Mouse (Mus musculus): ENCODE data around the gene Pecam1.
"Not testable (repeated sequence)": the region's sequence is repeated elsewhere in the genome, so short reads cannot be mapped to it uniquely, and the experiment has no call there.

The Pecam1 gene

DNA sequence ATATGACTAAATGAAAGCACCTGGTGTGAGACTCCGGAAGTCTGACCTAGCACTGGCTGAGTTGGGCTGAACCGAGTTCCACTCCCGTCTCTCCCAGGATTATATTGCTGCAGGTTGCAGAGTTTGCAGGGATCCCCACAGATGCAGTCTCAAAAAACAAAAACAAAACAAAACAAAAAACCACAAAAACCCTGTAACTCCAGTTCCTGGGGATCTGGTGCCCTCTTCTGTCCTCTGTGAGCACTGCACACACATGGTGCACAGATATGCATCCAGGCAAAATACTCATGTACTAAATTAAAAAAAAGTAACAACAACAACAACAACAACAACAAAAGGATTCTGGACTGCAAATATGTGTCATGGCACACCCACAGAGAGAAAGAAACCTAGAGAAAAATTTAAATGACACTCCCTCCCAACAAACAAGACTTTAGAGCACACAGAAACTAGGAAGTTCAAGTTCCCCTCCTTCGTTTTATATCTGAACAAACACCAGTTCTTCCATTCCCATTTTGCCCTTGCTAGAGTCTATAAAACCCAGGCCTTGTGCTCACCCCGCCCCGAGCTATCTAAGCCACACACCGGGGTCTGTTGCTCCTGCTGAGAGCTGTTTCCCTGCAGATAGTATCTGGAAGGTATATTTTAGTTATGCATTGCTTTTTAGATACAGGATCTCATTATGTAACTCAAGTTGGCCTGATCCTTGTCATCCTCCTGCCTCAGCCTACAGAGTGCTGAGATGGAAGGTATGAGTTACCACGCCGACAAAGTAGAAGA lies 20.0 kb upstream of the Pecam1 start:
- DNase-seq (ENCODE audit: low spot score), result no peak

DNA sequence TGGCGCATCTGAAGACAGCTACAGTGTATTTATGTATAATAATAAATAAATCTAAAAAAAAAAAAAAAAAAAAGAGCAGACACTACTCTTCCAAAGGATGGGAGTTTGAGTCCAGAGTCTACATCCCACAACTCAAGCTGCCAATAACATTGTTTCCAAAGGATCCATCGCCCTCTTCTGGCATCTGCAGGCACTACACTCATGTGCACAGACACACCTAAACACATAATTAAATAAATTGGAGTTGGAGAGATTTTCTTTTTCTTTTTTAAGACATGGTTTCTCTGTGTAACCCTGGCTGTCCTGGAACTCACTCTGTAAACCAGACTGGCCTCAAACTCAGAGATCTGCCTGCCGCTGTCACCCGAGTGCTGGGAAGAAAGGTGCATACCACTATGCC lies 17.1 kb upstream of the Pecam1 start:
- no peak for DNase-seq (ENCODE audit: low spot score)

DNA sequence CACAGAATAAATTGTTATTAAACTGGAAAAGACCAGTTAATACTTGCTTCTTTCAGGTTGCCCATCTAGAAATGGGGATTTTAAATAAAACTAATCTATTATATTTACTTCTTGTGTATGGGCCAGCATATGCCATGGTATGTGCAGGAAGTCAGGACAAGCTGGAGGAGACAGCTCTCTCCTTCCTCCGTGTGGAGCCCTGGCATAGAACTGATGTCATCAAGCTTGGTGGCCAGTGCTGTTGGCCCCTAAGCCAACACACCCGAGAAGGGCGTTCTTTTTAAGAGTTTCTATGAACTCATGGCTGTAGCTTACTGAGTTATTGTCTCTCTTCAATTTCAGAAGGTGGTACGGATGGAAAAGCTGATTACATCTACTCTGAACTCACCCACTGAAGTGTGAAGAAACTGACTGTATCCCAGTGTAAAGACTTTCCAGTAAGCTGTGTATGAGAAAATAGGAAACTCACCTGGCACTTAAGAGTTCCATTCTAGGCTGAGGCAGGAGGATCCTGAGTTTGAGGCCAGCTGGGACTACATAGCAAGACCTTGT lies 16.3 kb upstream of the Pecam1 start:
- DNase-seq (ENCODE audit: low spot score), result no peak

DNA sequence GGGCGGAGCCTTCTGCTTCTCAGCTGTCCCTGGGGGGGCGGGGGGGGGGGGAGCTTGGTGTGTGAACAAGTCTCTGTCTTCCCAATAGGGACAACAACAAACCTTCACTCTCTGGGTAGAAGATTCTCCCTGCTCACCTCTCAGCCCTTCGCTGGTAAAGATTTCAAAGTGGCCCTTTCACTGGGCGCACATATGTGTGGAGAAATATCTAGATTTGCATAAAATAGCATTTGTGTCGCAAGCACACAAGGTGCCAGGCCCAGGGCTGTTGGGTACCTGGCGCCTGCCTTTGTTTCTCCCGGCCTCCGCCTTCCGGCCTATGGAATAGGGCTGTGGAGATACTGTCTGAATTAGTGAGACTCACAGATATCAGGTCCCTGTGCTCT lies 12.4 kb upstream of the Pecam1 start:
- no peak for DNase-seq (ENCODE audit: low spot score)

DNA sequence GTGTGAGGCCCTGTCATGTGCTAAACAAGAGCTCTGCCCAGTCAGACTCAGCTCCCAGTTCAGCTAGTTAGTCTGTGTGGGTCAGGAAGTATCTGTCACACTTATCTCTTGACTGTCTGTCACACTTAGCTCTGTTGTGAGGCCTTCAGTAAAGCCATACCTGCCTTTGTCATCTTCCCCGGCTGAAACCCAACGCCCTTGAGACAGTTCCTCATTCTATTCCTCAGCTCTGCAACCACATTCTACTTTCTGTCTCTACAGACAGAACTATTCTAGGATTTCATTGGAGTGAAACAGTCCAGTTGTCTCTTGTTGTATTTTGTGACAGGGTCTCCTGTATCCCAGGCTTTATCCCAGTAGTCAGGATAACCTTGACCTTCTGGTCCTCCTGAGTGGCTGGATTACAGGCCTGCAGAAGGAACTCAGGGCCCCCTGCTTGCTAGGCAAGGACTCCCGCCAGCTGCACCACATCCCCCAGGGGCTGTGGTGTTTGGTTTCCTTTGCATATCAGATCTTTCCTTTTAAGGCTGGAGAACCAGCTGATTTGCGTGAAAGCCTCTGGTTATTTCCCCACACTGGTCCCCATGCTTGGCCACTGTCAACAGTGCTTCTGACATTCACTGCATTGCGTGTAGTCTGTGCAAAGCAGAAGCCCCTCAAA lies 11.8 kb upstream of the Pecam1 start:
- no peak for DNase-seq (ENCODE audit: low spot score)

DNA sequence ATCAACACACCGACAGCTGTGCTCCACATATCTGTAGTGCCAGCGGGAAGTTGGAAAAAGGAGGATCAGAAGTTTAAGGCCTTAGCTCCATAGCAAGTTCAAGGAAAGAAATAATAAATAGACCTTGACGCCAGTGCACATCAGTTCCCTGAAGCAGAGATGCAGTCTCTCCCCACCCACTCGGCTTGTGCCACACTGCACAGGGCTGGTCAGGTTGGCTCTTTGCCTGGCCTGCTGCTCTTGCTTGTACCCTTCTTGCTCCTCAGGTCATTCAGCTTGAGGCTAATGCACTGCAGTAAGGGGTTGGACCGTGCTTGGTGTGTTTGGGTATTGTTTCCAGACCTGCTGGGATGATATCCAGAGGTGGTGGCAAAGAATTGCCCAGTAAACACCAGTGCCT lies 10.1 kb upstream of the Pecam1 start:
- no peak for DNase-seq (ENCODE audit: low spot score)

DNA sequence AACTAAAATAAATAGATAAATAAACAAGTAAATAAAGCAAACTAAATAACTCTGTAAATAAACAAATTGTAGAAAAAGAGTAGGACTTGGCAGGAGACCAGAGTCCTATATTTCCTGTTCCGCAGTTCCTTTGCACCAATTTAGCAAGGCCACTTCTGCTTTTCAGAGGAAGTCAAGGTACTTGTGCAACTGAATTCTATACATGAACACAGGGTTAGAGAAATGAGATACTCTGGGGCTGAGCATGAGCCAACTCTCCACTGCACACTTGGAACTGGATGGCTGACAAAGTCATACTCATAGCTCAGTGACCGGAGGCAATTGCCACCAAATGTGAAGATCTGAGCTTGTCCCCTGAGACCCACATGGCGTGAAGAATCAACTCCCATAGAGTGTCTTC lies 8.6 kb upstream of the Pecam1 start:
- DNase-seq (ENCODE audit: low spot score), result no peak

DNA sequence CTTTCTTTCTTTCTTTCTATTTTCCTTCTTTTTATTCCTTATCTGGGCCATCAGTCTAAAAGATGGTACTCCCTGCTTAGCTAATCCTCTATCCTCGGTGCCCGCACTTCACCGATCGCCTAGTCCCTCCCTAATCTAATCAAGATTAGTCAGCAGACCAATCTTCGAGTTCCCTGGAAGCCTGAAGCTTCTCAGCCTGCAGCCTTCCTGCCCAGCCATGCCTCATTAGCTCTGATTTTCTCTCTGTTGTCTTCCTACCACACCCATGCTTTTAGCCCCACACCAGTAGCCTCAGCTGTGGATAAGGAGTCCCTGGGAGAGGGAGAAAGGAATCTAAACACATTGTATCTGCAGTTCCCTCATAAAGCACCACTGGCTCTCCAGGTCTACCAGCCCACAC lies 5.2 kb upstream of the Pecam1 start:
- DNase-seq (ENCODE audit: low spot score), result no peak

DNA sequence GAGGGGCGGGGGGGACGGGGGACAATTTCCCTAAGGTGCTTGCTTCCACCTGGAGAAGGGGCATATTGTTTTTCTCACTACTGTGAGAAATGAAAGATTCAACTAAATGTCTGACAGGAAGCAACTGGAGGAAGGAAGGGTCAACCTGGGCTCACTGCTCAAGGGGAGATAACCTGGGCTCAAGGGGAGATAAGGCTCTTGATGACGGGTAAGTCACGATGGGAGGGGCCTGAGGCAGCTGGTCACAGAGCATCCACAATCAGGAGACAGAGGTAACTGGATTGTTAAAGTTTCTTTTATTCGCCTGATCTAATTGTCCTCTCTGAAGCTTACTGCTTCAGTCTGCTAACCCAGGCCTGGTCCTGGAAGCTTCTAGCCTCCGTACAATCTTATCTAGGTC lies 2.9 kb upstream of the Pecam1 start:
- no peak for DNase-seq (ENCODE audit: low spot score)

DNA sequence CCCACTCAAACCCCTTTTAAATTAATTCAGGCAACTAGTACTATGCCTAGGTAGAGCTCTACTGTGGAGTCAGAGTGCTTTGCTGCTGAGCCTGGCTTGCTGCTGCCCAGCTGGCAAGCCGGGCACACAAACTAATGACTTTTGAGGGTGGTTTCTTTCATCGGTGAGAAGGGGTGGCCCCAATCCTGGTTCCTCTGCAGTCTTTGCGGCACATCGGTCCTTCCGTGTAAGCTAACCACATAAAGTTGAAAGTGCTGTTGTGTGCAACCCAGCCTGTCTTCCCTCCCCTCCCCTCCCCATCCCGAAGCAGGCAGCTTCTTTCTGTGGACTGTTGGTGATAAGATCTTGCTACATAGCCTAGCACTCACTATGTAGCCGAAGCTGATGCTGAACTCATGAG lies 1.7 kb upstream of the Pecam1 start:
- DNase-seq (ENCODE audit: low spot score), result no peak

DNA sequence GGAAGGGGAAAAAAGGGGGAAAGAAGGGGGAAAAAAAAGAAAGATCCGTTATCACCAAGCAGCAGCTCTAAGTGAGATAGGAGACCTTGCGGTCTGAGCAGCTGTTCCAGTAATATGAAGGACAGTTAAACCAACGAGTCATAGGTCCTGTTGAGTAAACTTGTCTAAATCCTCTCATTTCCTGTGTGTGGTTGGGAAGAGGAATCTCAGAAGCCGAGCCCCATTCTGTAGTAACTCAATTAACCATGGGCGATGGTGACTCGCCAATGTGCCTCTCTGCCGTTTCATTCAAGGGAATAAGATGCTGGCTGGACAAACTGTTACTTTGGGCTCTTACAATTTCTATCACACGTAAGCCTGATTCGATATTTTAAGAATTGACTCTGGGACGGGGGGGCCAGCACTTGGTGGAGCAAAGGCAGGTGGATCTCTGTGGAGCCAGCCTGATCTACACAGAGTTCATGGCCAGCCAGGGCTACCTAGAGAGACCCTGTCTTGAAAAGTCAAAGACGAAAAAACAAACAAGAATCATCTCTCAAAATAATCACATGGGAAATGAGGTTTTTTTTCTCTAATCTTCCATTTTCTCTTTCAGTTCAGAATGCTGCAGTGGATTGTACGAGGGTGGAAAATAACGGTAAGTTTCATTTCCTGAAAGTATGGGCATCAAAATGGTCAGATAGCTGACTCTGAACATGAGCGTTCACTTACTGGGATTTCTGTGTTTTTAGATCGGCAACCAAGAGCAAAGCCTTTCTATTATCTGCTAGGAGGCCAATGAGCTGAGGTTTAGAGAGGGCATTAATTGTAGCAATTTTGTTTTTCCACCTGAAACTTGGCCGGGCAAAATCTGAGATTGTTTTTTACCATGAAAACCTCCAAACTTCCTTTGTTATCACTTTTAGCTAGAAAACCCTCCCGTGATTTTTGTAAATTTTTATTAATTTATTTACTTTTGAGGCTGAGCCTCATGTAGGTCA lies 901 bp upstream of the Pecam1 start, which contains the start of gene Milr1:
TSS of gene Milr1 (plus strand) at position 188 of the 980 bp plus-strand sequence.
- no peak for DNase-seq (ENCODE audit: low spot score)

DNA sequence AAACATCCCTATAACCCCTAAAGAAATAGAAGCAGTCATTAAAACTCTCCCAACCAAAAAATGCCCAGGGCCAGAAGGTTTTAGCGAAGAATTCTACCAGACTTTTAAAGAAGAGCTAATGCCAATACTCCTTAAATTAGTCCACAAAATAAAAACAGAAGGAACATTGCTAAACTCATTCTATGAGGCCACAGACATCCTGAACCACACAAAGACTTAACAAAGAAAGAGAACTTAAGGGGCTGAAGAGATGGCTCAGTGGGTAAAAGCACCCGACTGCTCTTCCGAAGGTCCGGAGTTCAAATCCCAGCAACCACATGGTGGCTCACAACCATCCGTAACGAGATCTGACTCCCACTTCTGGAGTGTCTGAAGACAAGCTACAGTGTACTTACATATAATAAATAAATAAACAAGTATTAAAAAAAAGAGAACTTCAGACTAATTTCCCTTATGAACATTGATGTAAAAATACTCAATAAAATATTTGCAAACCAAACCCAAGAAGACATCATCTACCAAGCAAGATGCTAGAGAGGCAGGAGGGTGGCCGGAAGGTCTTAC lies 789 bp downstream of the Pecam1 start:
- not testable (repeated sequence) for DNase-seq (ENCODE audit: low spot score)

DNA sequence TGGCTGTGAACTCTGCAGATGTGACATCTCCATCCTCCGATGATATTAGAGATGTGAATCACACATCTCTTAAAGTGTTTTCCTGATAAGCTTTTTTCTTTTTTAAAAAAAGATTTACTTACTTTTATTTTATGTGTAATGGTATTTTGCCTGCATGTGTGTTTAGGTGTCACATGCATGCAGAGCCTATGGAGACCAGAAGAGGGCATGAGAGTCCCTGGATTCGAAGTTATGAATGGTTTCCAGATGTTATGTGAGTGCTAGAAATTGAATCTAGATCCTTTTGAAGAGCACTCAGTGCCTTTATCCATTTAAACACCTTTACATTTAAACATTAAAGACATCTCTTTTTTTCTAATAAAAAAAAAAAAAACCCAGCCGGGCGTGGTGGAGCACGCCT lies 5.5 kb downstream of the Pecam1 start:
- DNase-seq (ENCODE audit: low spot score), result no peak

DNA sequence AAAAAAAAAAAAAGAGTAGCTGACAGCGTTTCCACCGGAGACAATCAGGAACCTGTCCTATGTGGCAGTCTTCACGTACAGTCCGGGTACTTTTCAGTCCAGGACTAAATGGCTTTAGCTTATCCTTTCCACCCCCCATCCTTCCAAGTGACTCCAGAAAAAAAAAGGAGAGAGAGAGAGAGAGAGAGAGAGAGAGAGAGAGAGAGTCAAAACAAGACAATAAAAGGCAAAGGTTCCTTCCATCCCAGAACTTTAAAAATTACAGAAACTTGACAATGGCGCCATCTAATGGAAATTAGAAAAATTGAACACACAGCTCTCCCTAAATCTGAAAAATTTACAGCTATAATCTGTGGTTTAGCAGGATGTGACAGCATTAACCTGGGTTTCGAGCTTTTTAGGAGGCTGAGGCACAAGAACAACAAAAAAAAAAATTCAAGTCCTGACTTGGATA lies 8.0 kb downstream of the Pecam1 start:
- no peak for DNase-seq (ENCODE audit: low spot score)

DNA sequence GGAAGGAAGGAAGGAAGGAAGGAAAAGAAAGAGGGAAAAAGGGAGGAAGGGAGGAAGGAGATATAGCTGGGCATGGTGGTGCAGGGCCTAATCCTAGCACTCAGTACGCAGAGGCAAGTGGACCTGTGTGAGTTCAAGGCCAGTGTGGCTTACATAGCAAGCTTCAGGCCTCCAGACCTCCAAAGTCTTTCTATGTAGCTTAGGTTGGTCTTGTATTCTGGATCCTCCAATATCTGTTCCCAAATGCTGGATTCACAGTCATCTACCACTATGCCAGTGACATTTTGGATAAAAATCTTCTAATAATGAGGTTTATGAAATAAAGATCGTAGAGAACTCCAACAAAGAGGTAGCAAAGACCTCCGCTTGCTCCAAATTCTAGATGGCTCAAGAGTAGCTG lies 8.6 kb downstream of the Pecam1 start:
- DNase-seq (ENCODE audit: low spot score), result no peak

DNA sequence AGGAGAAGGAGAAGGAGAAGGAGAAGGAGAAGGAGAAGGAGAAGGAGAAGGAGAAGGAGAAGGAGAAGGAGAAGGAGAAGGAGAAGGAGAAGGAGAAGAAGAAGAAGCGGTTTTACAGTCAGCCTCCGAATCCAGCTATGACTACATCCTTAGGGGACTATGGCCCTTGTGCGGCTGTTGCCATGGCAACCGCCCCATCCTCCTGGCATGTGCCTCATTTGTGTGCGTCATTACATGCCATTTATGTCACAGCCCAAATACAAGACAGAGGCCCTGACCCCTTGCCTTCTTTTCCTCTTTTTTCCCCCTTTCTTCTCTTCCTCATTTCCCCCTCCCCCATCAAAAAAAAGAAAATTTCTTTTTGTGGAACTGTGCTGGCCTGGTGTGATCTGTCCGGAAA lies 9.2 kb downstream of the Pecam1 start:
- DNase-seq (ENCODE audit: low spot score), result no peak

DNA sequence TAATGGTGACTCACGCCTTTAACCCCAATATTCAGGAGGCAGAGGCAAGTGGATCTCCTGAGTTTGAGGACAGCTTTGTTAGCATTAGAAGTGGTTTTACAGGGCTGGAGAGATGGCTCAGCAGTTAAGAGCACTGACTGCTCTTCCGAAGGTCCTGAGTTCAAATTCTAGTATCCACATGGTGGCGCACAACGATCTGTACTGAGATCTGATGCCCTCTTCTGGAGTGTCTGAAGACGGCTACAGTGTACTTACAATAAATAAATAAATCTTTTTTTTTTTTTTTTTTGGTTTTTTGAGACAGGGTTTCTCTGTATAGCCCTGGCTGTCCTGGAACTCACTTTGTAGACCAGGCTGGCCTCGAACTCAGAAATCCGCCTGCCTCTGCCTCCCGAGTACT lies 9.7 kb downstream of the Pecam1 start:
- not testable (repeated sequence) for DNase-seq (ENCODE audit: low spot score)

DNA sequence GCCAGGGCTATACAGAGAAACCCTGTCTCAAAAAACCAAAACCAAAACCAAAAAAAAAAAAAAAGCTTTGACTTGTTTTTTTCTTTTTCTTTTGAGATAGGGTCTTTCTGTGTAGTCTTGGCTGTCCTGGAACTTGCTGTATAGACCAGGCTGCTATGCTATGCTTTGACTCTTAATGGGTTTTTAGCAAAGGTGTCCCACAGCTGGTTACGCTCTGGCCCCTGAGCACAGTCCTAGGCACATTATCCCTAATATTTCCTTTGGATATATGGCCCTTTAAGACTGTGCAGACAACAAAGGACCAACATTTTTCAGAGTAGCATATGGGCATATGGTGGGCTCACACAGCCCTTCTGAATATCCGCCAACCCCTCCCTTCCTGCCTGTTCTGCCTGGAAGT lies 11.3 kb downstream of the Pecam1 start:
- no peak for DNase-seq (ENCODE audit: low spot score)

DNA sequence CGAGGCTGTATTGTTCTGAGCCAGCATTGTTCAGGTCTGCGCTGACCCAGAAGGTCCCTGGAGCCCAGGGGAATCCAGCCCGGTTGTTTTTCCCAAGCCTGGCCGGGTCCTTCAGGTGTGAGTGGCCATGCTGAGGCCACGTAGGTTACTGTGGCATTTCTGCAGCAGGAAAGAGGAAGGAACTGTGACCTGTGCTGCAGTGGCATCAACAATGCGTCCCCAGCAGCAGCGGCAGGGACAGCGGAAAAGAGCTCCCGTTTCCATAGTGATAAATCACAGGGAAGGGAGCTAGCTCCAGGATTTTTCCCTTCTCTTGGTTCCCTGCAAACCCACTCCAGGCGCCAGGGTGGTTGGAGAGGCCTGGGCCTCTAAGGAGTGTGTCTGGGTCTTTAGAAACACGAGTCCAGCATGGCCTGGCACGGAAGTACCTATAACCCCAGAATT lies 13.2 kb downstream of the Pecam1 start:
- DNase-seq (ENCODE audit: low spot score), result no peak

DNA sequence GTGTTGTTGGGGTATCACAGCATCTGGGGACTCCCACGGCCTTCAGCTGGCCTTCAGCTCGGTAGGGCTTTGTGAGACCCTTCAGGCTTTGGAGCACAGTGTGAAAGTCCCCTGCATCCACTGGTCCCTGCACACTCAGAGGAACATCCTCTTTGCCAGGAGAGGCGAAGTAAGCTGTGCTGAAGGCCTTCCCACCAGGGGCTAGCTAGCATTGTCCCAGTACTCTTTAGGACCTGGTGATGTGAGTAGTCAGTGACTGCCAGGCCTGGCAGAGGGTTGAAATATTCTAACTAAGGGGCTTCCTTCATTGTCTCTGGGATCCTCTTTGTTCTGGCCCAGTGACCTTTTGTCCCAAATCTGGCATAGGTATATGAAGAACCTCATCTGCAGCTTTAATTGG lies 13.8 kb downstream of the Pecam1 start:
- no peak for DNase-seq (ENCODE audit: low spot score)

DNA sequence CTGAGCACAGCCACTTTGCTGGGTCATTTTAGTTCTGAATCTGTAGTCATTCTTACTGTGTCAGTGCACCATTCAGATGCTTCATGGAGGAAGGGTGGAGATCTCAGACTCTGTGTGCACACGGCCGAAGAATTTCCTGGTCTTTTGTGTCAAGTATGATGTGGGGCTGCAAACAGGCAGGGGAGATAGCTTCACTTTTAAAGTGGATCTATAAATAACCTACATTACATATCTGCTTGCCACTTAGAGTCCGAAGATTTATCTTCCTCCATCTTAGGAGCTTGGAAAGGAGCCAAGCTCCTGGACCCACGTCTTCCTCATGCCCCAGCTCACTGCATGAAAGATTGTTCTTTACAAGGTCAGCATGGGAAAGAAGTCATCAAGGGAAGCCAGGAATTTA lies 19.7 kb downstream of the Pecam1 start:
- no peak for DNase-seq (ENCODE audit: low spot score)

DNA sequence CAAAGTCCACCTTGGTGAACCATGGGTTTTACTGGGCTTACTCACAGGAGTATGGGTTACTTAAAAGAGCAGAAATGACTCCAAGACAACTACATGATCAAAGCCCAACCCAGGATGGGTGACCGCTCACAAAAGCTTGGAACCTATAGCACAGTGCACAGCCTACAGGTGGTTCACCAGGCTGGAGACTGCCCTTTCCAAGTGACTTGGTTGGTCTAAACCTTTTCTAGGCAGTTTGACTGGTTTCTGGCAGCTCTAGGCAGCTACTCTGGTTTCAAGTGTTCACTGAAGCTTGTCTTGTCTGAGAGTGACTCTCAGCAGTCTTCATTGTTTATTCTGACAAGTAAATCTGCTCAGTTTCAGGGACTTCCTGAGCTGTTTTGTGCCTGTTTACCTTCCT lies 20.8 kb downstream of the Pecam1 start:
- DNase-seq (ENCODE audit: low spot score), result no peak

All from ovary, postnatal 10 days (tissue).